Mouse (Mus musculus) myocyte (in vitro differentiated cells): ENCODE results near the gene Ttll1. TPM values are rescaled to one million over a fixed set of nuclear protein-coding genes. Genes with fewer than 3 reads are reported as not detected.

Experiments
- H3K27me3 ChIP-seq: one replicate; pipeline ENCODE4 v1.6.1; 2011; ENCODE audit not compliant: control insufficient read depth, insufficient read depth, insufficient read length
- H3K36me3 ChIP-seq: one replicate; pipeline ENCODE4 v1.6.1; 2011; ENCODE audit not compliant: control insufficient read depth, insufficient read depth
- H3K4me2 ChIP-seq: one replicate; pipeline ENCODE4 v1.6.1; 2011; ENCODE audit warnings: low read depth, control low read depth
- H3K4me3 ChIP-seq: one replicate; pipeline ENCODE4 v1.5.1; 2011; ENCODE audit warnings: mild to moderate bottlenecking, control low read depth, moderate library complexity
- H3K79me2 ChIP-seq: one replicate; pipeline ENCODE4 v1.6.1; 2011; ENCODE audit not compliant: control insufficient read depth, insufficient read depth
- H3ac ChIP-seq: one replicate; pipeline ENCODE4 v1.6.1; 2011; ENCODE audit not compliant: control insufficient read depth, insufficient read length
- CEBPB ChIP-seq: IDR thresholded peaks from 2 replicates; pipeline ENCODE4 v1.6.1; 2011; ENCODE audit warnings: mild to moderate bottlenecking, moderate library complexity; ENCODE audit not compliant: poor library complexity, insufficient read depth, severe bottlenecking
- E2F4 ChIP-seq: IDR thresholded peaks from one replicate; pipeline ENCODE4 v1.6.1; 2011; ENCODE audit warnings: mild to moderate bottlenecking, control low read depth, moderate library complexity; ENCODE audit not compliant: insufficient read depth
- MAX ChIP-seq: IDR thresholded peaks from one replicate; pipeline ENCODE4 v1.6.1; 2011; ENCODE audit warnings: low read depth, mild to moderate bottlenecking, control low read depth
- MYOD1 ChIP-seq, 3 experiments: IDR thresholded peaks; one replicate each; pipeline ENCODE4 v1.6.1; 2011; ENCODE audit warnings: control low read depth in 2 of 3, low read depth in 2 of 3, mild to moderate bottlenecking in 2 of 3, moderate library complexity in 1 of 3; ENCODE audit not compliant: insufficient read length in 2 of 3, control insufficient read depth in 1 of 3
- MYOG ChIP-seq, 3 experiments: IDR thresholded peaks; one replicate each; pipeline ENCODE4 v1.6.1; 2011; ENCODE audit warnings: control low read depth in 2 of 3, low read depth in 2 of 3, mild to moderate bottlenecking in 2 of 3; ENCODE audit not compliant: insufficient read length in 2 of 3, control insufficient read depth in 1 of 3, insufficient read depth in 1 of 3
- POLR2A ChIP-seq: IDR thresholded peaks from one replicate; pipeline ENCODE4 v1.6.1; 2011; ENCODE audit warnings: low read depth, mild to moderate bottlenecking, control low read depth, moderate library complexity; ENCODE audit not compliant: insufficient read length
- POLR2AphosphoS2 ChIP-seq: IDR thresholded peaks from one replicate; pipeline ENCODE4 v1.6.1; 2011; ENCODE audit warnings: low read depth, control low read depth; ENCODE audit not compliant: insufficient read length
- REST ChIP-seq: IDR thresholded peaks from one replicate; pipeline ENCODE4 v1.6.1; 2011; ENCODE audit warnings: mild to moderate bottlenecking, control low read depth, moderate library complexity; ENCODE audit not compliant: insufficient read depth, insufficient read length
- SRF ChIP-seq: IDR thresholded peaks from one replicate; pipeline ENCODE4 v1.6.1; 2011; ENCODE audit warnings: low read depth; ENCODE audit not compliant: control insufficient read depth, insufficient read length
- TCF12 ChIP-seq: IDR thresholded peaks from one replicate; pipeline ENCODE4 v1.6.1; 2011; ENCODE audit warnings: mild to moderate bottlenecking, control low read depth; ENCODE audit not compliant: poor library complexity, insufficient read depth, severe bottlenecking
- TCF3 ChIP-seq: IDR thresholded peaks from one replicate; pipeline ENCODE4 v1.6.1; 2011; ENCODE audit warnings: low read depth, control low read depth; ENCODE audit not compliant: insufficient read length
- USF1 ChIP-seq: IDR thresholded peaks from one replicate; pipeline ENCODE4 v1.6.1; 2011; ENCODE audit warnings: low read depth, mild to moderate bottlenecking, control low read depth, moderate library complexity
- polyA plus RNA-seq: library from polyadenylated mRNA; unstranded; fragments of >200 nt; fragmentation: generic; extraction: Trizol; gene quantifications from one replicate; pipeline ENCODE4 v1.2.1, GENCODE M21; 2012; ENCODE audit warnings: missing spikeins

Gene Ttll1
- polyA plus RNA-seq, 1 experiment = 47.7 TPM

- TF ChIP-seq POLR2A (no peak), USF1 (no peak), REST (no peak), SRF (no peak), TCF12 (no peak), MYOG (IDR thresholded peaks at IDR 0.05; ENCODE audit: control insufficient read depth in 1 of 3, insufficient read depth in 1 of 3, insufficient read length in 2 of 3, low read depth in 2 of 3) (no peak), POLR2AphosphoS2 (no peak), E2F4 (no peak), MAX (no peak), TCF3 (no peak), CEBPB (no peak), MYOD1 (IDR thresholded peaks at IDR 0.05; ENCODE audit: control insufficient read depth in 1 of 3, insufficient read length in 2 of 3, low read depth in 2 of 3) (no peak)
- Histone ChIP-seq H3K79me2 (peaks cover 100% of the 10 kb centered on the region), H3ac (no peak overlapping the region), H3K4me3 (no peak overlapping the region), H3K4me2 (peak overlapping the region; percentile 71), H3K36me3 (no peaks in the 10 kb centered on the region), H3K27me3 (no peaks in the 10 kb centered on the region)
Observed at GRCm38 (mm10) chr15:83452219-83452760, 58.4 kb downstream of the Ttll1 start.

- Histone ChIP-seq H3K79me2 (peaks cover 100% of the 10 kb centered on the region), H3ac (no peak overlapping the region), H3K4me2 (peak overlapping the region; percentile 71), H3K36me3 (no peaks in the 10 kb centered on the region), H3K4me3 (no peak overlapping the region), H3K27me3 (no peaks in the 10 kb centered on the region)
- TF ChIP-seq MYOD1 (IDR thresholded peaks at IDR 0.05; ENCODE audit: control insufficient read depth in 1 of 3, insufficient read length in 2 of 3, low read depth in 2 of 3) (peak in 1 of 3 experiments; percentile 5), TCF3 (no peak)
Observed at GRCm38 (mm10) chr15:83451621-83452210, 59.0 kb downstream of the Ttll1 start.

- H3K4me2 ChIP-seq = no peak overlapping the region
- H3K36me3 ChIP-seq = no peaks in the 10 kb centered on the region
- peaks cover 100% of the 10 kb centered on the region for H3K79me2 ChIP-seq
- no peak overlapping the region for H3K4me3 ChIP-seq
- H3K27me3 ChIP-seq = no peaks in the 10 kb centered on the region
- TF ChIP-seq MYOD1 (IDR thresholded peaks at IDR 0.05; ENCODE audit: control insufficient read depth in 1 of 3, insufficient read length in 2 of 3, low read depth in 2 of 3) = no peak
- TF ChIP-seq TCF12 = no peak
- TF ChIP-seq REST = no peak
- no peak for TF ChIP-seq TCF3
- no peak for TF ChIP-seq CEBPB
- no peak for TF ChIP-seq POLR2A
- TF ChIP-seq USF1 = no peak
- no peak for TF ChIP-seq POLR2AphosphoS2
- no peak for TF ChIP-seq MAX
- no peak for TF ChIP-seq SRF
- no peak for TF ChIP-seq MYOG (IDR thresholded peaks at IDR 0.05; ENCODE audit: control insufficient read depth in 1 of 3, insufficient read depth in 1 of 3, insufficient read length in 2 of 3, low read depth in 2 of 3)
- TF ChIP-seq E2F4 = no peak
- no peak overlapping the region for H3ac ChIP-seq
Observed at GRCm38 (mm10) chr15:83450007-83450406, 60.7 kb downstream of the Ttll1 start.

- TF ChIP-seq E2F4 = no peak
- TF ChIP-seq TCF12 = no peak
- no peak for TF ChIP-seq POLR2AphosphoS2
- no peak for TF ChIP-seq CEBPB
- TF ChIP-seq REST = no peak
- TF ChIP-seq POLR2A = no peak
- Histone ChIP-seq H3K36me3 (no peaks in the 10 kb centered on the region), H3K4me3 (no peak overlapping the region), H3ac (no peak overlapping the region), H3K4me2 (peak overlapping the region; percentile 55), H3K79me2 (peaks cover 100% of the 10 kb centered on the region), H3K27me3 (no peaks in the 10 kb centered on the region)
Observed at GRCm38 (mm10) chr15:83448646-83449045, 62.0 kb downstream of the Ttll1 start.

- Histone ChIP-seq H3K4me2 (peak overlapping the region; percentile 55), H3K27me3 (no peaks in the 10 kb centered on the region), H3K4me3 (no peak overlapping the region), H3ac (no peak overlapping the region), H3K36me3 (no peaks in the 10 kb centered on the region), H3K79me2 (peaks cover 100% of the 10 kb centered on the region)
- TF ChIP-seq MAX = no peak
- no peak for TF ChIP-seq E2F4
- TF ChIP-seq TCF12 = peak; percentile 47
- no peak for TF ChIP-seq POLR2A
- no peak for TF ChIP-seq USF1
- TF ChIP-seq SRF = no peak
- peak in 2 of 3 experiments; percentile 59 to 73 for TF ChIP-seq MYOG (IDR thresholded peaks at IDR 0.05; ENCODE audit: control insufficient read depth in 1 of 3, insufficient read depth in 1 of 3, insufficient read length in 2 of 3, low read depth in 2 of 3)
- TF ChIP-seq REST = no peak
- TF ChIP-seq POLR2AphosphoS2 = no peak
- peak in 1 of 3 experiments; percentile 36 for TF ChIP-seq MYOD1 (IDR thresholded peaks at IDR 0.05; ENCODE audit: control insufficient read depth in 1 of 3, insufficient read length in 2 of 3, low read depth in 2 of 3)
- no peak for TF ChIP-seq TCF3
- no peak for TF ChIP-seq CEBPB
Observed at GRCm38 (mm10) chr15:83447791-83448544, 62.7 kb downstream of the Ttll1 start.
